Mouse (Mus musculus) liver, postnatal 0 days (tissue): ENCODE measurements around the gene Siva1.

Experiments
- CTCF ChIP-seq: sonication (generic); IDR thresholded peaks from 2 replicates; pipeline ENCODE4 v1.5.1; 2016; ENCODE audit warnings: antibody characterized with exemption, low read depth
- EP300 ChIP-seq: IDR thresholded peaks from 2 replicates; pipeline ENCODE4 v1.6.1; 2016; ENCODE audit warnings: antibody characterized with exemption, low read depth, mild to moderate bottlenecking

DNA sequence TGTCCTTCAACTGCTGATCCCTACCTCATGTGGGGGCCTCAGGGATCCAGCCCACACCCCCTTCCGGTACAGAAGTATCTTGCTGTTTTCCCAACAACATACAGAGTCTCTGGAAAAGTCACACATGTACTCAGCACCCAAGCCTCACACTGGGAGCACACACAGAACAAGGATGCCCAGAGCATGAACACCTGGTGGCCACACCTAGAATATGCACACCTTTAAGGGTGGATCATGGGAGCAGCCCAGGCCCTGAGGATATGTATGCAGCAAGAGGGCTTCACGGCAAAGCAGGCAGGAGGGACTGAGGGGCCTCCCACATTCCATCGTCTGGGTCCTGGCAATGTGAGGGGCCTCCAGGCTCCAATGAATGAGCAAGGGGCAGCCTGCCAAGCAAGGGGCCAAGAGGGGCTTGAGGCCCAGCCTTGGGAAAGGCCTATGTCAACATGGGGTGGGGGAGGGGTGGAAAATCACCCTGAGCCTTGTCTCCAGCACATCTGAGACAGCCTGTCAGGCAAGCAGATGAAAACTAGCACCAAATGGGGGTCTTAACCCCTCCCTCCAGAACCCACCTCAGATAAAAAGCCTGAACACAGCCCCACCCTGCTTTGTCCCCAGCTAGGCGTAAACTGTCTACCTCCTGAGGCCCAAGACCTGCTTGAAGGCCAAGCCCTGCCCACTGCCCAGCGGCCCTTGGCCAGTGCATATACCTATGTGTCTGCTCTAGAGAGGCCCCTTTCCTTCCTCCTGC, 16.3 kb downstream of the Siva1 start:
- no peak for TF ChIP-seq CTCF
- TF ChIP-seq EP300 = no peak
